Mouse (Mus musculus) stomach, postnatal 0 days (tissue): Measurements from ENCODE around the gene Dcxr. TPM values are rescaled to one million over a fixed set of nuclear protein-coding genes. Genes with fewer than 3 reads are reported as not detected.

ENCODE experiments used
- ATAC-seq: fragments of 200-750 bp; cut with Nextera tagmentation; 2 replicates; pipeline ENCODE4 v1.8.0; 2017; ENCODE audit not compliant: low FRiP score, low TSS enrichment
- DNase-seq: peaks from one replicate; pipeline ENCODE4 v3.0.0-alpha.2; 2016; ENCODE audit warnings: low spot score
- H3K27ac ChIP-seq: fragments of 300-500 bp; sonication (generic); replicated peaks from 2 replicates; pipeline ENCODE4 v1.5.1; 2014; ENCODE audit warnings: mild to moderate bottlenecking, control low read depth
- H3K27me3 ChIP-seq: fragments of 300-500 bp; sonication (generic); 2 replicates; pipeline ENCODE4 v1.6.1; 2014; ENCODE audit warnings: low read length; ENCODE audit not compliant: control insufficient read depth, insufficient read depth
- H3K36me3 ChIP-seq: fragments of 300-500 bp; sonication (generic); 2 replicates; pipeline ENCODE4 v1.6.1; 2014; ENCODE audit warnings: low read length, mixed read lengths; ENCODE audit not compliant: control insufficient read depth, insufficient read depth
- H3K4me1 ChIP-seq: fragments of 300-500 bp; sonication (generic); replicated peaks from 2 replicates; pipeline ENCODE4 v1.6.1; 2014; ENCODE audit warnings: antibody characterized with exemption; ENCODE audit not compliant: control insufficient read depth, insufficient read depth
- H3K4me2 ChIP-seq: fragments of 300-500 bp; sonication (generic); replicated peaks from 2 replicates; pipeline ENCODE4 v1.6.1; 2014; ENCODE audit warnings: low read depth, mild to moderate bottlenecking, control low read depth, moderate library complexity
- H3K4me3 ChIP-seq: fragments of 300-500 bp; sonication (generic); 2 replicates; pipeline ENCODE4 v1.5.1; 2014; ENCODE audit warnings: low read depth, low read length, control low read depth
- H3K9ac ChIP-seq: fragments of 300-500 bp; sonication (generic); 2 replicates; pipeline ENCODE4 v1.6.1; 2014; ENCODE audit warnings: mild to moderate bottlenecking, low read length, control low read depth, mixed read lengths
- H3K9me3 ChIP-seq: fragments of 300-500 bp; sonication (generic); 2 replicates; pipeline ENCODE4 v1.6.1; 2016; ENCODE audit warnings: low read length; ENCODE audit not compliant: control insufficient read depth
- CTCF ChIP-seq: IDR thresholded peaks from 2 replicates; pipeline ENCODE4 v1.5.1; 2016; ENCODE audit warnings: antibody characterized with exemption, low read depth, mild to moderate bottlenecking, moderate library complexity
- EP300 ChIP-seq: optimal IDR thresholded peaks from 2 replicates; pipeline ENCODE3; 2016; ENCODE audit warnings: antibody characterized with exemption
- whole genome bisulfite sequencing: fragments of 180-500 bp; shearing (Covaris S2); extraction: QIAGEN DNeasy Blood & Tissue Kit; methylation state at CpG from one replicate; pipeline ENCODE4 v1.1.7; 2014; 5-methylcytosine and 5-hydroxymethylcytosine counted together
- polyA plus RNA-seq: library from polyadenylated mRNA; unstranded; fragments of >200 nt; fragmentation: Nextera tagmentation; extraction: Ambion mirVana; gene quantifications from 2 replicates; pipeline ENCODE4 v1.2.1, GENCODE M21; 2015

The Dcxr gene
- polyA plus RNA-seq, 1 experiment from 2014 or later: 56.3 TPM

GRCm38 (mm10) chr11:120712771-120713568, 14.1 kb downstream of the Dcxr start:
- Histone ChIP-seq H3K4me3 (peak overlapping the region; percentile 62), H3K9ac (peak overlapping the region; percentile 68), H3K4me1 (no peaks in the 10 kb centered on the region), H3K9me3 (no peaks in the 10 kb centered on the region), H3K27ac (peak overlapping the region; percentile 81), H3K4me2 (peak overlapping the region; percentile 97), H3K36me3 (peaks cover 11% of the 10 kb centered on the region), H3K27me3 (no peaks in the 10 kb centered on the region)
- peak; percentile 87 for DNase-seq
- TF ChIP-seq CTCF (peak; percentile 86), EP300 (no peak)
- ATAC-seq: peak; percentile 13
- WGBS: under 1% methylated on average over 36 of the region's 38 CpGs

GRCm38 (mm10) chr11:120711980-120712604, 15.0 kb downstream of the Dcxr start:
- Histone ChIP-seq H3K9me3 (no peaks in the 10 kb centered on the region), H3K4me1 (no peaks in the 10 kb centered on the region), H3K4me3 (no peak overlapping the region), H3K4me2 (peak overlapping the region; percentile 97), H3K9ac (no peak overlapping the region), H3K36me3 (peaks cover 5% of the 10 kb centered on the region), H3K27me3 (no peaks in the 10 kb centered on the region), H3K27ac (no peak overlapping the region)
- DNase-seq (no peak), ATAC-seq (no peak)
- TF ChIP-seq EP300 (no peak), CTCF (no peak)
- 63% methylated on average over 8 of the region's 8 CpGs for WGBS

DNA sequence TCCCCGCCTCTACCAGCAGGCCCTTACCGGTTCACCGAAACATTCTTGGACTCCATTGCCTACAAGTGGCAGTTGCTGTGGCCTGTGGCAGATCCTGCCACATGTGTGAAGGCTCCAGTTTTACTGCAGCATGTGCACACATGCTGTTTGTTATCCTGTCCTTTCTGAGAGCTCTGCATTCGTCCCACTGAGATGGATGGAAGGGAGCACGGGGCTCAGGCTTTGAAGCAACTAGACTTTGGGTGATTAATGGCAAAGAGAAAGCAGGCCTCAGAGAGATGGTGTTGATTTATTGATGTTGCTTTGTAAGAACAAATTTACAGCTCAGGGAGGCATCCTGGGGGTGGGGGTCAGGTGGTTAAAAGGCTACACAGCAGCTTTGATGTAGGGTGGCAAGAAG, 16.4 kb downstream of the Dcxr start:
- H3K9ac ChIP-seq: no peak overlapping the region
- no peak overlapping the region for H3K4me3 ChIP-seq
- no peak overlapping the region for H3K27ac ChIP-seq
- no peaks in the 10 kb centered on the region for H3K4me1 ChIP-seq
- H3K36me3 ChIP-seq: peaks cover 3% of the 10 kb centered on the region
- H3K4me2 ChIP-seq: no peak overlapping the region
- no peak for ATAC-seq
- no peak for DNase-seq
- H3K9me3 ChIP-seq: no peaks in the 10 kb centered on the region
- 41% methylated on average over 5 of the region's 5 CpGs for WGBS
- TF ChIP-seq EP300: no peak
- TF ChIP-seq CTCF: no peak
- H3K27me3 ChIP-seq: no peaks in the 10 kb centered on the region

- H3K4me2 ChIP-seq: no peak overlapping the region
- peak overlapping the region; percentile 56 for H3K27ac ChIP-seq
- peaks cover 3% of the 10 kb centered on the region for H3K36me3 ChIP-seq
- H3K4me3 ChIP-seq: no peak overlapping the region
- no peak for ATAC-seq
- TF ChIP-seq EP300: no peak
- TF ChIP-seq CTCF: no peak
- H3K9ac ChIP-seq: no peak overlapping the region
- 64% methylated on average over 2 of the region's 2 CpGs for WGBS
- DNase-seq: peak; percentile 80
- no peaks in the 10 kb centered on the region for H3K4me1 ChIP-seq
- H3K27me3 ChIP-seq: no peaks in the 10 kb centered on the region
- no peaks in the 10 kb centered on the region for H3K9me3 ChIP-seq
Measured at GRCm38 (mm10) chr11:120709551-120709950, 17.5 kb downstream of the Dcxr start.

DNA sequence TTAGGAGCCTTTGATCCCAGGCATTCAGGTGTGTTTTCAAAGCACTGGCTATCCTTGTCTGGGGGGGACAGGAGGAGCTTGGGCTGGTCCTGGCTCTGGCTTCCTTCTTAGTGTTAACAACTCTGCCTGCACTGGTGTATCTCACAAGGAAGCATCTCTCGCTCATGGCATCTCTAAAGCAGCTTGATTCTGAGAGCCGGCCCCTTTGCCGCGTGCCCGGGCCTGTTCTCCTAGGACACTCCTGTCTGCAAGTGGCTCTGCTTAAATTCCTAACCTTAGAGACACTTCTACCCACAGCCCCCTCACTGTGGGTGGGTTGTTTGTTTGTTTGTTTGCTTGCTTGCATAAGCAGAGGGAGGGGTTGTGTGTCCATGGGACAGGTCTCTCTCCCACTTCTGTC, 19.1 kb downstream of the Dcxr start:
- Histone ChIP-seq H3K9me3 (no peaks in the 10 kb centered on the region), H3K27me3 (no peaks in the 10 kb centered on the region), H3K9ac (no peak overlapping the region), H3K27ac (no peak overlapping the region), H3K4me2 (no peak overlapping the region), H3K36me3 (peaks cover 3% of the 10 kb centered on the region), H3K4me1 (0 out of 2 replicates have a peak, but pooled peaks cover 3% of the 10 kb centered on the region), H3K4me3 (no peak overlapping the region)
- ATAC-seq (no peak), DNase-seq (no peak)
- WGBS: 49% methylated on average over 5 of the region's 5 CpGs
- TF ChIP-seq CTCF (no peak), EP300 (no peak)

- ATAC-seq (no peak), DNase-seq (no peak)
- 30% methylated on average over 12 of the region's 12 CpGs for WGBS
- H3K4me3 ChIP-seq: no peak overlapping the region
- no peaks in the 10 kb centered on the region for H3K27me3 ChIP-seq
- H3K4me1 ChIP-seq: 0 out of 2 replicates have a peak, but pooled peaks cover 3% of the 10 kb centered on the region
- H3K4me2 ChIP-seq: no peak overlapping the region
- no peak overlapping the region for H3K9ac ChIP-seq
- peaks cover 5% of the 10 kb centered on the region for H3K36me3 ChIP-seq
- TF ChIP-seq CTCF (no peak), EP300 (no peak)
- no peaks in the 10 kb centered on the region for H3K9me3 ChIP-seq
- no peak overlapping the region for H3K27ac ChIP-seq
Measured at GRCm38 (mm10) chr11:120707225-120707624, 19.9 kb downstream of the Dcxr start.
